Mouse (Mus musculus): Measurements from ENCODE around the gene Sun2. TPM values are rescaled to one million over a fixed set of nuclear protein-coding genes. Genes with fewer than 3 reads are reported as not detected.

Gene Sun2
- polyA plus RNA-seq, 2 experiments: 1.6 to 7.0 TPM

- H3K9me3 ChIP-seq (ENCODE audit: control insufficient read depth, low read length): no peaks in the 10 kb centered on the region
- WGBS (ENCODE audit: insufficient replicate concordance): 83% methylated on average over 10 of the region's 10 CpGs
- H3K4me3 ChIP-seq (ENCODE audit: insufficient read depth in 1 of 2, low read depth in 2 of 2, low read length in 2 of 2): no peak overlapping the region
- no peaks in the 10 kb centered on the region for H3K36me3 ChIP-seq (replicated peaks; ENCODE audit: control insufficient read depth, insufficient read depth, low read depth)
- TF ChIP-seq EP300 (IDR thresholded peaks at IDR 0.05; ENCODE audit: low read depth) (no peak), CTCF (IDR thresholded peaks at IDR 0.05; ENCODE audit: low read depth) (no peak)
- no peak for ATAC-seq (ENCODE audit: insufficient read depth)
- H3K4me1 ChIP-seq (replicated peaks; ENCODE audit: control insufficient read depth in 2 of 2, insufficient read depth in 2 of 2, low read length in 1 of 2): peaks cover 15 to 16% of the 10 kb centered on the region in 2 experiments
- no peak for DNase-seq (ENCODE audit: low read depth in 3 of 3, low spot score in 3 of 3)
- H3K9ac ChIP-seq (replicated peaks): no peak overlapping the region
- H3K27ac ChIP-seq: no peak overlapping the region
- no peaks in the 10 kb centered on the region for H3K27me3 ChIP-seq (ENCODE audit: control insufficient read depth, insufficient read depth, low read length)
- no peak overlapping the region for H3K4me2 ChIP-seq (ENCODE audit: low read depth)
Observed at GRCm38 (mm10) chr15:79745312-79745711, 3.0 kb upstream of the Sun2 start.

DNA sequence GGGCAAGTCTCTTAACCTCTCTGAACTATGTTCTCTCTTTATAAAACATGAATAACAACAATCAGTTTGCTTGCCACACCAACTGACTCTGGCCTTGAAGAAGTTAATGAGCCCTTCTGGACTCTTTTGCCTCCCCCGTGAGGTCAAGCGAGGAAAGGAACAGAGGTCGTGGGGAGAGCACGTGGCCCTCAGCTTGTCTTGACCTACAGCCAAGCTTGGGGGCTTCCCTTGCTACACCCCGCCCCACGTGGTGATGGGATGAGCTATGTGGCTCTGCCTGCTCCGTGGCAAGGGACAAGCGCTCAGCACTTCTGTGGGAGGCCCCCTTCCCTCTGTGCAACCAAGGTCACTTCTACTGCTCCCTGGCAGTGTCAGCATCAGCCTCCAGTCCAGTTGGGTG, 2.4 kb upstream of the Sun2 start:
- no peak for ATAC-seq (ENCODE audit: insufficient read depth)
- WGBS (ENCODE audit: insufficient replicate concordance): 59% methylated on average over 8 of the region's 8 CpGs
- TF ChIP-seq CTCF (IDR thresholded peaks at IDR 0.05; ENCODE audit: low read depth): no peak
- TF ChIP-seq EP300 (IDR thresholded peaks at IDR 0.05; ENCODE audit: low read depth): no peak

GRCm38 (mm10) chr15:79744001-79744400, 1.7 kb upstream of the Sun2 start:
- H3K4me3 ChIP-seq (ENCODE audit: insufficient read depth in 1 of 2, low read depth in 2 of 2, low read length in 2 of 2): no peak overlapping the region
- no peak overlapping the region for H3K27ac ChIP-seq
- no peak overlapping the region for H3K9ac ChIP-seq (replicated peaks)
- TF ChIP-seq CTCF (IDR thresholded peaks at IDR 0.05; ENCODE audit: low read depth): no peak
- no peak for TF ChIP-seq EP300 (IDR thresholded peaks at IDR 0.05; ENCODE audit: low read depth)
- no peaks in the 10 kb centered on the region for H3K9me3 ChIP-seq (ENCODE audit: control insufficient read depth, low read length)
- WGBS (ENCODE audit: insufficient replicate concordance): 83% methylated on average over 11 of the region's 11 CpGs
- DNase-seq (ENCODE audit: low read depth in 3 of 3, low spot score in 3 of 3) (no peak), ATAC-seq (ENCODE audit: insufficient read depth) (no peak)
- no peaks in the 10 kb centered on the region for H3K27me3 ChIP-seq (ENCODE audit: control insufficient read depth, insufficient read depth, low read length)
- H3K36me3 ChIP-seq (replicated peaks; ENCODE audit: control insufficient read depth, insufficient read depth, low read depth): no peaks in the 10 kb centered on the region
- peaks cover 15 to 16% of the 10 kb centered on the region in 2 experiments for H3K4me1 ChIP-seq (replicated peaks; ENCODE audit: control insufficient read depth in 2 of 2, insufficient read depth in 2 of 2, low read length in 1 of 2)
- no peak overlapping the region for H3K4me2 ChIP-seq (ENCODE audit: low read depth)

More for the DNA sequence above, 2.4 kb upstream of the Sun2 start:
- H3K36me3 ChIP-seq (replicated peaks; ENCODE audit: control insufficient read depth, insufficient read depth, low read depth): no peaks in the 10 kb centered on the region
- no peak overlapping the region for H3K9ac ChIP-seq (replicated peaks)
- no peak for DNase-seq (ENCODE audit: low read depth in 3 of 3, low spot score in 3 of 3)
- H3K27ac ChIP-seq: no peak overlapping the region
- no peaks in the 10 kb centered on the region for H3K27me3 ChIP-seq (ENCODE audit: control insufficient read depth, insufficient read depth, low read length)
- H3K9me3 ChIP-seq (ENCODE audit: control insufficient read depth, low read length): no peaks in the 10 kb centered on the region
- H3K4me3 ChIP-seq (ENCODE audit: insufficient read depth in 1 of 2, low read depth in 2 of 2, low read length in 2 of 2): no peak overlapping the region
- H3K4me1 ChIP-seq (replicated peaks; ENCODE audit: control insufficient read depth in 2 of 2, insufficient read depth in 2 of 2, low read length in 1 of 2): peaks cover 15 to 16% of the 10 kb centered on the region in 2 experiments
- no peak overlapping the region for H3K4me2 ChIP-seq (ENCODE audit: low read depth)

GRCm38 (mm10) chr15:79742706-79743023, 329 bp upstream of the Sun2 start:
- Histone ChIP-seq H3K4me3 (ENCODE audit: insufficient read depth in 1 of 2, low read depth in 2 of 2, low read length in 2 of 2) (peak overlapping the region; percentile 77 to 86), H3K9ac (replicated peaks) (peak overlapping the region; percentile 74), H3K27ac (no peak overlapping the region; the same call in 1 of the 2 replicates), H3K4me1 (replicated peaks; ENCODE audit: control insufficient read depth in 2 of 2, insufficient read depth in 2 of 2, low read length in 1 of 2) (peaks cover 15 to 16% of the 10 kb centered on the region in 2 experiments), H3K4me2 (ENCODE audit: low read depth) (peak overlapping the region; percentile 98), H3K36me3 (replicated peaks; ENCODE audit: control insufficient read depth, insufficient read depth, low read depth) (no peaks in the 10 kb centered on the region), H3K27me3 (ENCODE audit: control insufficient read depth, insufficient read depth, low read length) (no peaks in the 10 kb centered on the region), H3K9me3 (ENCODE audit: control insufficient read depth, low read length) (no peaks in the 10 kb centered on the region)
- under 1% methylated on average over 23 of the region's 23 CpGs for WGBS (ENCODE audit: insufficient replicate concordance)
- DNase-seq (ENCODE audit: low read depth in 3 of 3, low spot score in 3 of 3) (no peak), ATAC-seq (ENCODE audit: insufficient read depth) (no peak)
- TF ChIP-seq CTCF (IDR thresholded peaks at IDR 0.05; ENCODE audit: low read depth) (no peak), EP300 (IDR thresholded peaks at IDR 0.05; ENCODE audit: low read depth) (no peak)

- Histone ChIP-seq H3K9me3 (ENCODE audit: control insufficient read depth, low read length) (no peaks in the 10 kb centered on the region), H3K4me3 (ENCODE audit: insufficient read depth in 1 of 2, low read depth in 2 of 2, low read length in 2 of 2) (peak overlapping the region; percentile 77 to 86), H3K4me1 (replicated peaks; ENCODE audit: control insufficient read depth in 2 of 2, insufficient read depth in 2 of 2, low read length in 1 of 2) (peaks cover 15 to 16% of the 10 kb centered on the region in 2 experiments), H3K27ac (no peak overlapping the region), H3K9ac (replicated peaks) (peak overlapping the region; percentile 74), H3K27me3 (ENCODE audit: control insufficient read depth, insufficient read depth, low read length) (no peaks in the 10 kb centered on the region), H3K4me2 (ENCODE audit: low read depth) (peak overlapping the region; percentile 98), H3K36me3 (replicated peaks; ENCODE audit: control insufficient read depth, insufficient read depth, low read depth) (peaks cover 3% of the 10 kb centered on the region; the same call in 1 of the 2 replicates)
- ATAC-seq (ENCODE audit: insufficient read depth): no peak
- WGBS (ENCODE audit: insufficient replicate concordance): 6% methylated on average over 14 of the region's 14 CpGs
- DNase-seq (ENCODE audit: low read depth in 3 of 3, low spot score in 3 of 3): peak in 1 of 3 experiments; percentile 52
- TF ChIP-seq CTCF (IDR thresholded peaks at IDR 0.05; ENCODE audit: low read depth): no peak
- no peak for TF ChIP-seq EP300 (IDR thresholded peaks at IDR 0.05; ENCODE audit: low read depth)
Observed at GRCm38 (mm10) chr15:79741173-79741858, 1.0 kb downstream of the Sun2 start.
